Mouse (Mus musculus): ENCODE measurements around the gene Csk. TPM values are rescaled to one million over a fixed set of nuclear protein-coding genes. Genes with fewer than 3 reads are reported as not detected.

Csk gene
- 20.4 and 29.9 TPM in 2 replicates for polyA plus RNA-seq (2015; fragmentation: Nextera tagmentation; extraction: Ambion mirVana)

DNA sequence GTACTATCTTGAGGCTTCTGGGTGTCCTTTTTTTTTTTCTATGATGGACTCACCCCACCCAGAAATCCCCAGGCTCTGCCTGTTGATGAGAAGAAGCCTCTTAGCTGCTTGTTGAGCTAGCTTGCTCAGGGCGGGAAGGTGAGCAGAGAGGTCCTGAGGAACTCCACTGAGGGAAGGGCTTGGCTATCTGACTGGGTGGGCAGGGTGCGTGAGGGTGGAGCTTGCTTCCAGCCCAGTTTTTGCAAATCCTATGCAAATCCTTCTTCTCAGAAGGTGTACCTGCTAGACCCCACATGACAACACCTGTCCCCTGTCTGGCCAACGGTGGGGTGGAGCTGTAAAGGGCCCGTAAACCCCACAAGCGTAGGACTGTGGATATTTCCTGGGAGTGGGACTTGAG, at the start of gene Csk:
Gene Csk (minus strand): TSS at position 349 of the 400 bp plus-strand sequence.
- H3K27me3 ChIP-seq (ENCODE audit: control insufficient read depth, insufficient read depth, low read length), result peaks cover 4% of the 10 kb centered on the region; the same call in 1 of the 2 replicates
- H3K9me3 ChIP-seq (replicated peaks; ENCODE audit: control insufficient read depth, low read length), result no peaks in the 10 kb centered on the region
- H3K36me3 ChIP-seq (ENCODE audit: control insufficient read depth, insufficient read depth), result no peaks in the 10 kb centered on the region
- ATAC-seq (replicated peaks; ENCODE audit: extremely low read depth, insufficient read depth, low FRiP score), result no peak
- H3K9ac ChIP-seq (ENCODE audit: low read length), result no peak within 1 kb of the TSS
- no peak within 1 kb of the TSS for H3K4me3 ChIP-seq (ENCODE audit: low read length)
- WGBS, result 61% methylated on average over 5 of the region's 5 CpGs
- peak within 1 kb of the TSS; percentile 5; the same call in 1 of the 2 replicates for H3K27ac ChIP-seq (ENCODE audit: low read length)
- H3K4me2 ChIP-seq (ENCODE audit: low read depth, low read length), result no peak within 1 kb of the TSS
- H3K4me1 ChIP-seq (ENCODE audit: control insufficient read depth, insufficient read depth, low read length), result peaks cover 4% of the 10 kb centered on the region; the same call in 1 of the 2 replicates

DNA sequence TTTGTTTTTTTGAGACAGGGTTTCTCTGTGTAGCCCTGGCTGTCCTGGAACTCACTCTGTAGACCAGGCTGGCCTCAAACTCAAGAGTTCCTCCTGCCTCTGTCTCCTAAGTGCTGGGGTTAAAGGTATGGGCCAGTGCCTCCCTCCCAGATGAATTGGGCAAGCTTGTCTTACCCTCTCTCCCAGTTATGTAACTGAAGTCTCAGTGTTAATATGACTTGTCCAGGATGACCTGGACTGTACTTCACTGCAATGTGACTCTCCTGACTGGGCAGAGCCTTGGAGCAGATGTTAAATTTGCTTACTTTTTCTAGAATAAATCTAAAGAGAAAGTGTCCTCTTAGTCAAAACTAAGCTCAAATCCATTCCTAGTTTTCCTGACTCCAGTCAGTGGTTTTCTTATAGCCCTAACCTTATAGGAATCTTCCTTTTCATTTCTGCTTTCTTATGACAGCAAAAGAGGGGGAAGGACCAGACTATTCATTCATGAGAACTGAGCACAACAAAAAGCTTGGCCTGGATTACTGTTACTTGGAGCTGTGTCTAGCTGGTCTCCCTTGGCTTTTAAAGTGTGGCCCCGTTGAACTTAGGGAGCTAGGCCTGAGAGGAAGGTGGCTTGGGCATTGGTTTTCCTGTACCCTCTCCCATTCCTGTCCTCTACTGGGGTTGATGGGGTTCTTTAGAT, 45.2 kb upstream of the Csk start:
- no peak overlapping the region for H3K9ac ChIP-seq (ENCODE audit: low read length)
- WGBS, result 65% methylated on average over 1 of the region's 1 CpGs
- peaks cover 11% of the 10 kb centered on the region for H3K4me1 ChIP-seq (ENCODE audit: control insufficient read depth, insufficient read depth, low read length)
- no peak overlapping the region for H3K4me2 ChIP-seq (ENCODE audit: low read depth, low read length)
- no peak overlapping the region for H3K27ac ChIP-seq (ENCODE audit: low read length)
- H3K27me3 ChIP-seq (ENCODE audit: control insufficient read depth, insufficient read depth, low read length), result peaks cover 26% of the 10 kb centered on the region
- no peaks in the 10 kb centered on the region for H3K36me3 ChIP-seq (ENCODE audit: control insufficient read depth, insufficient read depth)
- H3K4me3 ChIP-seq (ENCODE audit: low read length), result no peak overlapping the region
- H3K9me3 ChIP-seq (replicated peaks; ENCODE audit: control insufficient read depth, low read length), result no peaks in the 10 kb centered on the region
- no peak for ATAC-seq (replicated peaks; ENCODE audit: extremely low read depth, insufficient read depth, low FRiP score)

DNA sequence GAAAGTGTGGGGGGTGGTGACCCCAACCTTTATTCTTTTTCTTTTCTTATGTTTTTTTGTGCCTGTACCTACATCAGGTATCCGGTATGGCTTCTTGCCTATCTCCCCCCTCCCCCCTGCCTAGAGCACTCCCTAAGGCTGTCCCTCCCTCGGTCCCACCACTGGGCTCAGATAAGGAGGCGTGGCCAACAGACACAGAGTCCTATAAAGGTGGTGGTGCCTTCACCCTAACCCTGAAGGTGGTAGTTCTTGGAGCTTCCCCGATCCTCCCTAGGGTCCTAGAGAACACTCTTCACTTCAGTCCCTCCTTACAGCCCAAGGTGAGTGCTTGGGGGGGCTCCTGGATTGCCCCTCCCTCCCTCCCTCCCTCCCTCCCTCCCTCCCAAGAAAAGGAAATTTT, 43.9 kb upstream of the Csk start:
- Histone ChIP-seq H3K27me3 (ENCODE audit: control insufficient read depth, insufficient read depth, low read length) (peaks cover 26% of the 10 kb centered on the region), H3K4me1 (ENCODE audit: control insufficient read depth, insufficient read depth, low read length) (peaks cover 11% of the 10 kb centered on the region), H3K4me3 (ENCODE audit: low read length) (no peak overlapping the region), H3K36me3 (ENCODE audit: control insufficient read depth, insufficient read depth) (no peaks in the 10 kb centered on the region), H3K9ac (ENCODE audit: low read length) (no peak overlapping the region), H3K4me2 (ENCODE audit: low read depth, low read length) (no peak overlapping the region), H3K9me3 (replicated peaks; ENCODE audit: control insufficient read depth, low read length) (no peaks in the 10 kb centered on the region), H3K27ac (ENCODE audit: low read length) (no peak overlapping the region)
- no peak for ATAC-seq (replicated peaks; ENCODE audit: extremely low read depth, insufficient read depth, low FRiP score)
- WGBS, result 27% methylated on average over 4 of the region's 4 CpGs

DNA sequence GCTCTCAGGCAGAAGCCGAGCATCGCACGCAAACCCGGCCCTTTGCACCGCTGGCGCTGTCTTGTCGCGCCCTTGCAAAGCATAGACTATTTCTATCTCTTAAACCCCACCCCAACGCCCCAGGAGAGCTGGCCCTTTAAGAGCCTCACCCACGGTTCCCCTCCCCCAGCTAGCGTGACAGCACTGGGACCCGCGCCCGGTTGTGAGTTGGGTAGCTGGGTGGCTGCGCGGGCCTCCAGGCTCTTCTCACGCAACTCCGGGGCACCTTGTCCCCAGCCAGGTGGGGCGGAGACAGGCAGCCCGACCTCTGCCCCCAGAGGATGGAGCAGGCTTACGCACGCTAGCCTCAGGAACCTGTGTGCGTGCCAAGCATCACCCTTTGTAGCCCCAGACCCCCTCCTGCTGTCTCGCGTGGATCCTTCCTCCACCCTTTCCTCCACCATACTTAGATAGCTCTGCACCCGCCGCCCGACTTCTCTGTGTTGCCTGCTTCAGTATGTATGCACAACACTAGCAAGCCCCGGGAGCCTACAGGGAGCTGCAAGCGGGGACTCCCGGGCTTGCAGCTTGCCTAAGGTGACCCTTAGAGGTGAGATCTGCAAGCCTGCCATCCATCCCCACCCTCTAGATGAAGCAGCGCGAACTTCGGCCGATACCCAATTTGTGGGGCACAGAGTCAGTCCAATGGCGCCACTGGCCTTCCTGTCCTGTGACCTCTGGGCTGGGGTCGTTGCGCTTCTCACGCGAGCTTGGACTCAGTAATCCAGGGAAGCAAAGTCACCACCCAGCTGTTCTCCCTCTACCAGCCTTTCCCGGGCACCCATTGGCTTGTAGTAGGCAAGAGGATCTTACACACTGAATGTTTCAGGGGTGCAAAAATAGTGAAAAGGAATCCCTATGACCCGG, 43.2 kb upstream of the Csk start:
- H3K4me3 ChIP-seq (ENCODE audit: low read length), result peak overlapping the region; percentile 58
- 3% methylated on average over 42 of the region's 42 CpGs for WGBS
- no peaks in the 10 kb centered on the region for H3K9me3 ChIP-seq (replicated peaks; ENCODE audit: control insufficient read depth, low read length)
- H3K27me3 ChIP-seq (ENCODE audit: control insufficient read depth, insufficient read depth, low read length), result peaks cover 26% of the 10 kb centered on the region
- peak; percentile 23 for ATAC-seq (replicated peaks; ENCODE audit: extremely low read depth, insufficient read depth, low FRiP score)
- no peaks in the 10 kb centered on the region for H3K36me3 ChIP-seq (ENCODE audit: control insufficient read depth, insufficient read depth)
- peak overlapping the region; percentile 88 for H3K4me2 ChIP-seq (ENCODE audit: low read depth, low read length)
- peak overlapping the region; percentile 57 for H3K9ac ChIP-seq (ENCODE audit: low read length)
- H3K27ac ChIP-seq (ENCODE audit: low read length), result no peak overlapping the region
- peaks cover 11% of the 10 kb centered on the region for H3K4me1 ChIP-seq (ENCODE audit: control insufficient read depth, insufficient read depth, low read length)

DNA sequence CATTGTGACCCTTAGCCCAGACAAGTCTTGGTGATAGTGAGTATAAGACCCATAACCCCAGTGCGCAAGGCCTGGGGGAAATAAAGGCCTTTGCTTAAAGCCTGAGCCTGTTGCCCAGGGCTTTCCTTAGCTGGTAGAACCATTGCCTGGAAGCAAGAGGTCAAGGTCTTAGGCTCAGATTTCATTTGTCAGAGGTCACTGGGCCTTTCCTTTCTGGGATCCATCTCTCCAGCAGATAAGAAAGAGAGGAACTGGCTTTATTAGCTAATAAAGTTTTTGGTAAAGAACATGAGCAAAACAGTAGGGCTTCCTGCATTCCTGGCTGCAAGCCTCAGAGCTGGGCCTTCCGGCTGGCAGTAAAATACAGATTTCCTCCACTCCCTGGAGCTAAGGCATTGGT, 40.7 kb upstream of the Csk start:
- Histone ChIP-seq H3K27me3 (ENCODE audit: control insufficient read depth, insufficient read depth, low read length) (peaks cover 26% of the 10 kb centered on the region), H3K9me3 (replicated peaks; ENCODE audit: control insufficient read depth, low read length) (no peaks in the 10 kb centered on the region), H3K27ac (ENCODE audit: low read length) (no peak overlapping the region), H3K36me3 (ENCODE audit: control insufficient read depth, insufficient read depth) (no peaks in the 10 kb centered on the region), H3K9ac (ENCODE audit: low read length) (no peak overlapping the region), H3K4me3 (ENCODE audit: low read length) (no peak overlapping the region), H3K4me1 (ENCODE audit: control insufficient read depth, insufficient read depth, low read length) (peaks cover 11% of the 10 kb centered on the region), H3K4me2 (ENCODE audit: low read depth, low read length) (no peak overlapping the region)
- 82% methylated on average over 2 of the region's 2 CpGs for WGBS
- no peak for ATAC-seq (replicated peaks; ENCODE audit: extremely low read depth, insufficient read depth, low FRiP score)

DNA sequence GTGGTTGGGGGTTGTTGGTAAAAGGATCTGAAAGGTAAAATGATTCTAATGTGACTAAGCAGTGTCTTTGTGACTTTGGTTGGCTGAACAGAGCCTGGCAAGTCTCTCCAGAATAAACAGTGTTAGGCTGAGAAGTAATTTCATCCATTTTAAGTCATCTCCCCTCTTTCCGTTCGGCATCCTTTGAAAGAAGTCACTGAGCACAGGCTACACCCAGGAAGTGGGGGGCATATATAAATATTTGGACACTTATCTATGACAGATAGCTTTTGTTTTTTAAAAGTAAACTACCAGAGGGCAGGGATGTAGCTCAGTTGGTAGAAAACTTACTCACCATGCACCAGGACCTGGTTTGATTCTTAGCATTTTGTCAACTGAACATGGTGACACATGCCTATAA, 35.2 kb upstream of the Csk start:
- Histone ChIP-seq H3K27ac (ENCODE audit: low read length) (no peak overlapping the region), H3K4me3 (ENCODE audit: low read length) (no peak overlapping the region), H3K9ac (ENCODE audit: low read length) (no peak overlapping the region), H3K36me3 (ENCODE audit: control insufficient read depth, insufficient read depth) (no peaks in the 10 kb centered on the region), H3K4me2 (ENCODE audit: low read depth, low read length) (no peak overlapping the region), H3K9me3 (replicated peaks; ENCODE audit: control insufficient read depth, low read length) (no peaks in the 10 kb centered on the region), H3K27me3 (ENCODE audit: control insufficient read depth, insufficient read depth, low read length) (no peaks in the 10 kb centered on the region), H3K4me1 (ENCODE audit: control insufficient read depth, insufficient read depth, low read length) (no peaks in the 10 kb centered on the region)
- 67% methylated on average over 2 of the region's 2 CpGs for WGBS
- no peak for ATAC-seq (replicated peaks; ENCODE audit: extremely low read depth, insufficient read depth, low FRiP score)

DNA sequence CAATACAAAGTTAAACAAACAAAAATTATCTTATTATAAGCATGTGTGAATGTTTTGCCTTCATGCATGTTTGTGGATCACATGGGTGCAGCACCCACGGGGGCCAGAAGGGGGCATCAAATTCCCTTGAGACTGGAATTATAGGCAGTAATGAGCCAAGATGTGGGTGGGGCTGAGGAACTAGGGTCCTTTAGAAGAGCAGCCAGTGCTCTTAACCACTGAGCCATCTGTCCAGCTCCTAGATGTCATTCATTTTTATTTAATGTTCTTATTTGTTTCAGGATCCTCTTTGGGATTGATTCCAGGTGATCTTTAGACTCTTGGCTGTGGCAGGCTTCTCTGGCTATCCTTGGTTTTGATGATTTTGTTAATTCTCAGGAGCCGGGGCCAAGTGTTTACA, 34.7 kb upstream of the Csk start:
- no peak overlapping the region for H3K4me3 ChIP-seq (ENCODE audit: low read length)
- H3K9me3 ChIP-seq (replicated peaks; ENCODE audit: control insufficient read depth, low read length), result no peaks in the 10 kb centered on the region
- no peak overlapping the region for H3K9ac ChIP-seq (ENCODE audit: low read length)
- H3K4me1 ChIP-seq (ENCODE audit: control insufficient read depth, insufficient read depth, low read length), result no peaks in the 10 kb centered on the region
- WGBS, result 48% methylated on average over 2 of the region's 2 CpGs
- no peak overlapping the region for H3K4me2 ChIP-seq (ENCODE audit: low read depth, low read length)
- no peaks in the 10 kb centered on the region for H3K36me3 ChIP-seq (ENCODE audit: control insufficient read depth, insufficient read depth)
- ATAC-seq (replicated peaks; ENCODE audit: extremely low read depth, insufficient read depth, low FRiP score), result no peak
- no peak overlapping the region for H3K27ac ChIP-seq (ENCODE audit: low read length)
- no peaks in the 10 kb centered on the region for H3K27me3 ChIP-seq (ENCODE audit: control insufficient read depth, insufficient read depth, low read length)

DNA sequence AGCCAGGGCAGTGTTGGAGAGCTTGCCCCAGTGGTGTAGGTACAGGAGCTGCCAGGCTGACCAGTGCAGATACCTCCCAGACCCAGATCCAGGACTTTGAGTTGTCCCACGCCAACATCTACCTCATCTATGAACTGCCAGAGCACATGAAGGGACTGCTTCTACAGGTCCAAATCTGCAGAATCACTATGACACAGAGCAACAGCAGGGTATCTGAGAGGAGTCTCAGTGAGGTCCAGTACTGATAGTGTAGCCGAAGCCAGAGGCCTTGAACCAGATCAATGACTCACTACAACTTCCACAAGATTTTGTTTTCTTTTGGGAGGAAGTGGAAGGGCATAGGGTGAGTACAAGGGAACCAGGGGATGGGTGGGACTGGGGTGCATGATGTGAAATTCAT, 34.3 kb upstream of the Csk start, which contains the start of gene Cyp1a1:
Gene Cyp1a1 (plus strand): TSS at position 178 of the 400 bp plus-strand sequence.
- 76% methylated on average over 2 of the region's 2 CpGs for WGBS
- ATAC-seq (replicated peaks; ENCODE audit: extremely low read depth, insufficient read depth, low FRiP score), result no peak

DNA sequence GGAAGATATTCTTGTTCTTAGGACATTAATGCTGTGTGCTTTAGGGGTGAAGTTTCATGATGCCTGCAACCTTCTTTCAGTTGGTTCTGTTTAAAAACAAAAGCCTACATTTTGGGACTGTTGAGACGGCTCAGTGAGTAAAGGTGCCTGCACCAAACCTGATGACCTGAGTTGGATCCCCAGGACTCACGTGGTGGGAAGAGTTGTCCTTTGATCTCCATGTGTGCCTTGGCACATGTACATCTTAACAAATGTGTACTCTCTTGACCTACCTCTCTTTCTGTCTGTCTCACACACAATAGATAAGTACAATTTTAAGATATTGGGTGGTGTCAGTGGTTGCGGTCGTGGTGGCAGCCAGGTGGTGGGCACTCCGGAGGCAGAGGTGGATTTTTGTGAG, 32.6 kb upstream of the Csk start:
- 78% methylated on average over 5 of the region's 5 CpGs for WGBS
- ATAC-seq (replicated peaks; ENCODE audit: extremely low read depth, insufficient read depth, low FRiP score), result no peak

More for the DNA sequence above, 34.3 kb upstream of the Csk start, which contains the start of gene Cyp1a1:
- Histone ChIP-seq H3K9me3 (replicated peaks; ENCODE audit: control insufficient read depth, low read length) (no peaks in the 10 kb centered on the region), H3K4me2 (ENCODE audit: low read depth, low read length) (no peak within 1 kb of the TSS), H3K4me3 (ENCODE audit: low read length) (no peak within 1 kb of the TSS), H3K9ac (ENCODE audit: low read length) (no peak within 1 kb of the TSS), H3K4me1 (ENCODE audit: control insufficient read depth, insufficient read depth, low read length) (no peaks in the 10 kb centered on the region), H3K27me3 (ENCODE audit: control insufficient read depth, insufficient read depth, low read length) (no peaks in the 10 kb centered on the region), H3K27ac (ENCODE audit: low read length) (no peak within 1 kb of the TSS), H3K36me3 (ENCODE audit: control insufficient read depth, insufficient read depth) (no peaks in the 10 kb centered on the region)

More for the DNA sequence above, 32.6 kb upstream of the Csk start:
- H3K9me3 ChIP-seq (replicated peaks; ENCODE audit: control insufficient read depth, low read length), result no peaks in the 10 kb centered on the region
- H3K4me2 ChIP-seq (ENCODE audit: low read depth, low read length), result no peak overlapping the region
- no peaks in the 10 kb centered on the region for H3K36me3 ChIP-seq (ENCODE audit: control insufficient read depth, insufficient read depth)
- H3K27me3 ChIP-seq (ENCODE audit: control insufficient read depth, insufficient read depth, low read length), result no peaks in the 10 kb centered on the region
- no peaks in the 10 kb centered on the region for H3K4me1 ChIP-seq (ENCODE audit: control insufficient read depth, insufficient read depth, low read length)
- no peak overlapping the region for H3K27ac ChIP-seq (ENCODE audit: low read length)
- H3K4me3 ChIP-seq (ENCODE audit: low read length), result no peak overlapping the region
- no peak overlapping the region for H3K9ac ChIP-seq (ENCODE audit: low read length)
